Mouse (Mus musculus) left cerebral cortex, adult 18-20 months (tissue): Measurements from ENCODE around the gene Ear10. TPM values are rescaled to one million over a fixed set of nuclear protein-coding genes. Genes with fewer than 3 reads are reported as not detected.
"Not testable (repeated sequence)": the region's sequence is repeated elsewhere in the genome, so short reads cannot be mapped to it uniquely, and the experiment has no call there.

ENCODE experiments used
- DNase-seq, 2 experiments: peaks; one replicate each; pipeline ENCODE4 v3.0.0; 2021 to 2022; ENCODE audit warnings: low spot score in 2 of 2, mixed read lengths in 1 of 2
- long read RNA-seq, 2 experiments: library from polyadenylated mRNA; stranded (forward); transcript quantifications; one replicate each; pipeline ENCODE4 v2.0.0; 2021
- total RNA-seq, 2 experiments: library from RNA; stranded (reverse); gene quantifications; 2 replicates each; pipeline ENCODE4 v1.2.3; 2021

Gene Ear10
- total RNA-seq = not detected
- long read RNA-seq, experiment 1 = 0 reads
- long read RNA-seq, experiment 2 = 0 reads

DNA sequence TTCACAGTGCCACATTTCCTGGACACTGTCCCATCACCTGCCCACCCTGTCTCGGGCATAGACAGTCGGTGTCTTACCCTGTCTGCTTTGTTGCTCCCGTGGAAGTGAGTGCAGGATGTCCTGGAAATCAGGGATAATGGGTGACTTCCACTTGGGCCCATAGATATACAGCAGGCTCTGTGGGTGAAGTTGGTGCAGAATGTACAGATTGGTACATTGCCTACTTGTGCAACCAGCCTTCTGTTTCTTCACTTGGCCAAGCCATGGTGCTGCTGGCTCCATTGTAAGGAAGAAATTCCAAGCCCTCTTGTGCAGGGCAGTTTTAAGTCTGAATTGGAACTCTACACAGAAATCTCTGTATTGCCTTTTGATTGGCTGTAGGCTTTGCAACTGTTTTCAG is at the start of gene Ear10:
TSS of gene Ear10 (minus strand) at position 101 of the 400 bp plus-strand sequence.
- DNase-seq = not testable (repeated sequence)

DNA sequence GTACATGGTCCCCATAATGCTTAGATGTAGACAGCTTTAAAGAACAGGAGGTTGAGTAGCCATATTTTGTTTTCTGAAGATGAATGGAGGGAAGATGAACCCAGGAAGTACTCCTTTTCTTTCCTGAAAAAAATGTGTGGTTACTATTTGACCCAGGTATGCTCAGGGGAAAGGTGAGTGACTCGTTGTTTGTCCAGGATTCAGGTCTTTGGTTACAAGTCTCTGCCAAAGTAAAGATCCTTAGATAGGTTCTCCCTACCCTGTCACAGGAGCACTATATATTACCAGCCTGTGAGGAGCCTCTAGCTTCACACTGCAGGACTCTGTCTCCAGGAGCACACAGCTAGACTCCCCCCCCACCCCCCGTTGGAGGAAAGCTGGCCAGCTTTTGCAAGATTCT is 33.4 kb upstream of the Ear10 start, which contains the start of gene Ang5:
TSS of gene Ang5 (plus strand) at position 301 of the 400 bp plus-strand sequence.
- not testable (repeated sequence) for DNase-seq

DNA sequence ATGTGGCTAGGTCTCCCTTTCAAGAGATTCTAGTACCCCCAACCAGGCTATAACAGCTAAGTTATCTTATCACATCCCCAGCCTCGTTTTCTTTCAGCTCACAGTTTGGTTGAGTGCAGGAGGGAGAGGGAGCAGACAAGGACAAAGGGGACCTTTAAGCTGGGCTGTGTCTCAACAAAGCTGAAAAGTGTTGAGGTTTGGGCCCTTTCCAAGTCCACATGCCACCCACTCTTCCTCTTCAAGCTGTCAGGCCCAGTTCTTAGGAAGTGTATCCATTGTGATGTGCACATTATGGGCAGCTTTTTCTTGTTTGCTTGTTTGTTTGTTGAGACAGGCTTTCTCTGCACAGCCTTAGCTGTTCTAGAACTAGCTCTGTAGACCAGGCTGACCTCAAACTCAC is 31.7 kb upstream of the Ear10 start:
- DNase-seq = not testable (repeated sequence)

DNA sequence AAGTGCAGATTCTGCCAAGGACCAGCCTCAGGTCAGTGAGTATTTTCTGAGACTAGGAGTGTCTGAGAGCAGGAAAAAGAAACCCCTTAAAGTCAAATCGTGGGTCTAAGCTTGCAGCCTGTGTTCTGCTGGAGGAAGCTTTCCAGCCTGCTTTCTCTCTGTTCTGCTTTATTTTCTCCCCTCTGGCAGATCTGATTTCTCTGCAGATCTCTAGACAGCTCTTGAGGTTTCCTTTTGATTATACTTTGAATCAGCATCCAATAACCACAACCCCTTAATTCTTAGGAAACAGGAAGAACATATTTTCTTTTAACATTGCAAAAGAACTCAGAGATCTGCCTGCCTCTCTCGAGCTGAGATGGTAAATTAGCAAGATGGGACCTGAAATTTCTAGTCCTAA is 30.0 kb upstream of the Ear10 start:
- not testable (repeated sequence) for DNase-seq

DNA sequence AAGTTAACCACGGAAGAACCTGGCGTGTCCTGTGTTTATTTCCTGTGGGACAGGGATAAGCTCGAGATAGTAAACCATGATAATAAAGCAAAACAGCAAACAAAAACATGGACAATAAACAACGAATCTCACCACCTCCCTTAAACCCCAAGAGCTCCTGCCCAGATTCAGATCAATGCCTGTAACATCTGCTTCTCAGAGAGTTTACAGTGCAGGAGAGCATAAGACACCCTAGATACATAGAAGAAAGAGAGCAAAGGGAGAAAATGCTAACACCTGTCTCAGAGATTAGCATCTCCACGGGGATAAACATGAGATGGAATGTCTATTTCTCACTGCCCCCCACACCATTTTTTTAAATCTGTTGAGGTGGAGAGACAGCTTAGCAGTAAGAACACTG is 10.0 kb upstream of the Ear10 start:
- DNase-seq = not testable (repeated sequence)

DNA sequence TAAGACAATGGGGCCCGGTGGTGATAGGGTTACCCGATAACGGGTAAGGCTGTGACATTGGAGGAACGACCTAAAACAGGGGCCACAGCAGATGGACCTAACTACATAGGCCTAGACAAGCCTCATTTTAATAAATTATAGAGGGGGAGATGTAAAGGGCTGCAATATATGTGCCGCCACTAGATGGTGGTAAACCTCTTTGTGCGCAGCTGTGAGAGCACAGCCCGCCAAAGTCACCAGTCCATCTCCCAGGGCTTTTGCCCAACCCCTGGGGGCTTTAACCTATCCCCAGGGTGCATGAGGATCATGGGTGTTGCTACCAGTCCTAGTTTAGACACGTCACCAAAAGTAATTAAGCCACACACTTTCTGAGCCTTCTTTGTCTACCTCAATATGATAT is 9.6 kb upstream of the Ear10 start:
- peak; percentile 18 to 39 for DNase-seq

DNA sequence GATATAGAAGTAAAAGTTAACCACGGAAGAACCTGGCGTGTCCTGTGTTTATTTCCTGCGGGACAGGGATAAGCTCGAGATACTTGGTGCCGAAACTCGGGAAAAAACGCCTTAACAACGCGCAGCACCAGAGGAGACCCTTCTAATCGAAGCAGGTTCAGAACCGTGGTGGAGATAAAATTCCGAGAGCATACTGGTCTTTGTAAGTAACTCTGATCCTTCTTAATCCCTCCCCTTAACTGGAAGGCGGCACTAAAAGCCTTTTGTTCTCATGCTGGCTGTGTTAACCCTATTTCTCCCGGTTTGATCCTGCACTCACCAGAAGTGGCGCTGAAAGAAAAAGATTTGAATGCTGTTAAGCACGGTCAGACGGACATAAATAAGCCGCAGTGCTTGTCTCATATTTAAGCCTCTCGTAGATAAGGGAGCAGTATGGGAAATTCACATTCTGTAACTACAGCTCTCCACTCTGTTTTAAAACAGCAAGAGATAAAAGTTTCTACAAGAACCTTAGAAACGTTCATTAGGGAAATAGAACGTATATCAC is 2.1 kb upstream of the Ear10 start:
- DNase-seq = not testable (repeated sequence)

DNA sequence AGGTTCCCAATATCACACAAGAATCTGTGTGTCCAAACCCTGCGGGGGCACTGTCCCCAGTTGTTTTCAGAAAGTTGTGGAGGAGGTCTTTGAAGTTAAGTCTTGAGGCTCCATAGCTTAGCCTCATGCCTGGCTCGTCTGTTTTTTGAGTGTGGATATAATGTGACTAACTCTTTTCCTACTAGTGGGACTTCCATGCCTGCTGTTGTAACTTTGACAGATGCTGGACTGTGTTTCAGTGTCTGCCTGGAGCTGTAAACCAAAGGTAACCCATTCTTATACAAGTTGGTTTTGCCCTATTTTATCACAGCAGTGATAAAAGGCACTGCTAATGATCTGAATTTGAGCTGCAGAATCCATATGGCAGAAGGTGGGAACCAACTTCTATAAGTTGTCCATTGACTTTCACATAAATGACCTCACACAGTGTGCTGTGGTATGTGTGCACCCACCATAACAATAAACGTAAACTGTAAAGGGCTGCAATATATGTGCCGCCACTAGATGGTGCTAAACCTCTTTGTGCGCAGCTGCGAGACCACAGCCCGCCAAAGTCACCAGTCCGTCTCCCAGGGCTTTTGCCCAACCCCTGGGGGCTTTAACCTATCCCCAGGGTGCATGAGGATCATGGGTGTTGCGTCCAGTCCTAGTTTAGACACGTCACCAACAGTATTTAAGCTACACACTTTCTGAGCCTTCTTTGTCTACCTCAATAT is 1.5 kb upstream of the Ear10 start, which contains the start of gene Gm8113:
TSS of gene Gm8113 (plus strand) at position 703 of the 716 bp plus-strand sequence.
- DNase-seq = peak; percentile 37 to 55

DNA sequence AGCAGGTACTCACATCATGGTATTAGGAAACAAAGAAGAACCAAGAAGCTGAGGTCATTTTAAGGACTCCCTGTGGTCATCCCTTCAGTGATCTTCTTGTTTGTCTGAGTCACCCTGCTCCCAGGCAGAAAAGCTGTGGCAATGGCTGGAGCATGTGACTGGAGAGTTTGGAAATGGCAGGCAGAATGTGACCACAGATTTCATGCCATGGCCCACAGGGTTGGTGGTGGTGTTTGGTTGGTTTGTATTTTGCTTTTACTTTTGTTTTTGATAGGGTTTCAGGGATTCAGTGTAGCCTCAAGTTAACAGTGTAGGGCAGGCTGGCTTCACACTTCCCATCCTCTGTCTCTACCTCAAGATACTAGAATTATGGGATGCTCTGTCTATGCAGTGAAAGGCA is 5.1 kb downstream of the Ear10 start:
- not testable (repeated sequence) for DNase-seq

DNA sequence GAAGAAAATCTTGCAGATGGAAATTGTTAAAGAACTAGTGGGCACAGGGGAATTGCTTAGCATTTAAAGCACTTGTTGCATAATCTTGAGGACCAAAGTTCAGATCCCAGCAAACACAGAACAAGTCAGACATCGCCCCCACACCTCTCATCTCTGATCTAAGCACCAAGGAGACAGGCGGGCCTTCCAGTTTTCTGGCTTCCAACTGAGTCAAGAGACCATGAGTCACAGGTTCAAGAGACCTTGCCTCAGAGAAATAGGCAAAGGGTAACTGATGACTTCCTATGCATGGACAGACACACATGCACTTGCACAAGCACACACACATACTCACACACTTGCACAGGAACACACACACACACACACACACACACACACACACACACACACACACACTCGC is 24.8 kb downstream of the Ear10 start:
- not testable (repeated sequence) for DNase-seq

DNA sequence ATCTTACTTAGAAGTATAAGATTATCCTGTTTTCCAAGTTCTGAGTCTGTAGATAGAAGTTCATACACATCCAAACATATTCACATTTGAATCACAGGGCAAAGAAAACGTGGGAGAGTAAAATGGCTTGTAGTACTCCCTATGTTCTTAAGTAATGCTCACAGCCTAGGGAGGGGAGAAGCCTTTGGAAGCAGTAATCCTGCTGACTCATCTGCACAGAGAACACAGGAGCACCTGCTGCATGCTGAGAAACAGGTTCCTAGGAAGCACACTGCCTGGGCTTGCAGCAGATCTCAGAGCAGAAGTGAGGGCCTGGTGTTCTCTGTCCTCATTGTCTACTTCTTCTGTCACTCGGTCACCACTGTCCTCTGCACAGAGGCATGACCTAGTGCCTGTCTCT is 28.0 kb downstream of the Ear10 start:
- DNase-seq = not testable (repeated sequence)

DNA sequence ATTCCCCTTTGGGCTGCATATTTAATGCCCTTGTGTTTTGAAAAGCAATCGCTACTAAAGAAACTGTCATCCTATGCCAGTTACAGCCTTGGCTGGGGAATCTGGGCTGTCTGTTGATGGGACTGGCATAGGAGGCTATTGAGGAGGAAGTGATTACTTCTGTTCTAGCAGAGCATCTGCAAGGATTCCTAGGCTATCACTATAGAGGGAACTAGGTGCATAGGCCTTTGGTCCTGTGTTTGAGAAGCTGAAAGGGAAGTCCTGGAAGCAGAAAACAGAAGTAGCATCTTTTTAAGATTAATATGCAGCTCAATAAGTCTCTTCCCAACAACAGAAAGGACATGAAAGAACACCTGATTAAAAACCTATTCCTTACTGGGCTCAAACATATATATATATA is 32.1 kb downstream of the Ear10 start:
- DNase-seq = not testable (repeated sequence)

DNA sequence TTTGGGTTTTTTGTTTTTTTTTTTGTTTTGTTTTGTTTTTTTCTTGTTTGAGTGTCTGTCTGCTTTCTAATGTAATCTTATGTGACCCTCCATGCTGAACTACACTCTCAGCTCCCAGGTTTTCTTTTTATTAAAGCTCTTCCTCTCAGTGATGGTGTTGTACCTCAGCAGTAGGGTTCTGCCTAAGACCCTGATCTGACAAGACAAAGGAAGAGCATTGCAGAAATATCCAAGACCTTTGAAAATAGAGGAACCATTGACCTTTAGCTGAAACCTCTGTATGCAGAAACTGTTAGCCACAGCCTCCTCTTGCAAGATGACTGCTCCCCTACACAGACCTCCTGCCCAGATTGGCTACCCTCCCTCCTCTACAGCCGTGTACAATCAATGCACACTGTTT is 37.1 kb downstream of the Ear10 start:
- DNase-seq = not testable (repeated sequence)

DNA sequence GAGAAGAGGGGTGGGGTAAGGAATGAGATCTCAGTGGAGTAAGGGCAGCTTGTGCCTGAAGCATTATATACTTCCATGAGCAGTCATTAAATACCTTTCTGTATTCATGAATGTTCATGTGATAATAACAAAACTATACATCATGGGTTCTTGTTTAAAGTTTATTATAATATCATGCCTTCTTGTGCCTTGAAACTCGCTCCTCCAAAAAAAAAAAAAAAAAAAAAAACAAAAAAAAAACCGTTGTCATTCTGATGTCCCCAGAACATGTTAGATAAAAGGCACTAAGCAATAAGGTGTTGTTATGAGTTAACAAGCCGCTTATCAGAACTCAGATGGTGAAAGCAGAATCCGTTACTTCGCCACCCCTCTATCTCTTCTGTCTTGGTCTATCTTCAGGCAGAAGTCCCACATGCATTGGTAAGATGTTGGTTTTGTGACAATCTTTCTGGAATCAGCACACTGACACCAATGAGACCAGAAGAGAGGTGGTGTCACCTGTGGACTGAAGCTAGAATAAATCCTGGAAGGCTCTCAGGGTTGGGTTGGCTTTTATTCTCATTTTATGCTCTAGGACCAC is 43.3 kb downstream of the Ear10 start:
- DNase-seq = not testable (repeated sequence)

DNA sequence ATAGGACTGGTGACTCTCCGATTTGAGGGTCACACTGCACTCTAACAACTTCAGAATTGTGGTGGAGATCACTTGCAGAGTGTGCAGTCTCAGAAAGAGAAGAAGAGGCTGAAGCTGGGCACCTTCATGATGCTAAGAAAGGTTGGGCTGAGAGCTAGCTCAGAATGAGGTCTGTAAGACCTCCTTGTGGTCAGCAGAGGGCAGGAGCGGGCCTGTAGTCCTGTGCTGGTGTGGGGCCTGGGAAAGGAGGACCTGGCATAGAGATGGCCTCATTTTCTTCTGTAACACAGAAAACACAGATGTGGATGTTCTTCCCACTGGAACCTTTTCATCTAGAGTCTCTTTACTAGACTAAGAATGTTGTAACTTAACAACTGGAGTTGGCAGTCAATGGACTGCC is 45.6 kb downstream of the Ear10 start:
- DNase-seq = not testable (repeated sequence)

DNA sequence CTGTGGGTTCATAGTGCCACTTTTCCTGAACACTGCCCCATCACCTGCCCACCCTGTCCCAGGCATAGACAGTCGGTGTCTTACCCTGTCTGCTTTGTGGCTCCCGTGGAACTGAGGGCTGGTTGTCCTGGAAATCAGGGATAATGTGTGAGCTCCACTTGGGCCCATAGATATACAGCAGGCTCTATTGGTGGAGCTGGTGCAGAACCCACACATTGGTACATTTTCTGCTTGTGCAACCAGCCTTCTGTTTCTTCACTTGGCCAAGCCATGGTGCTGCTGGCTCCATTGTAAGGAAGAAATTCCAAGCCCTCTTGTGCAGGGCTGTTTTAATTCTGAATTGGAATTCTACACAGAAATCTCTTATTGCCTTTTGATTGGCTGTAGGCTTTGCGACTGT is 47.9 kb downstream of the Ear10 start, which contains the start of gene Ear1:
TSS of gene Ear1 (minus strand) at position 101 of the 400 bp plus-strand sequence.
- not testable (repeated sequence) for DNase-seq

DNA sequence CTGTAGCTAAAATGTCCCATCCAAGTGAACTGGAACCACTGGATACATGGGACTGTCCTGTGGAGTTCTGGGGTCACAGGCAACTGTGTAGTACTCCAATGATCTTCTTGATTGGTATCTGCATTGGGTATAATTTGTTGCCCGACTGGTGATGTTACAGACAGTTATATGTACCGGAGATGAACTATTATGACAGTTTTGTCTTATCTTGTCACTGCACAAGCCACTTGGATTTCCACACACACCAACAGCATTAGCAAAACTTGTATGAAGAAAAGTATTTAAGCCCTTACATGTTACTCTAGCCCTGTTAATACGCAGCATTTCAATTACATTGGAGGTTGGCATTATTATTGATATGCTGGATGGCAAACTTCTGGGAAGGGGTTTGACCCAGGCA is 48.5 kb downstream of the Ear10 start:
- not testable (repeated sequence) for DNase-seq

Other genes with a start within 250 kb of the Ear10 start
- gene Gm8165, start 246.4 kb downstream of the Ear10 start, total RNA-seq = not detected
- gene Gm7324, start 225.7 kb downstream of the Ear10 start, total RNA-seq = 1 to 10 TPM; 1.2 to 1.6 TPM
- gene Gm16506, start 196.1 kb downstream of the Ear10 start, total RNA-seq = not detected
- not detected for gene Gm6526, start 175.7 kb downstream of the Ear10 start, total RNA-seq
- not detected for gene Gm8180, start 138.8 kb downstream of the Ear10 start, total RNA-seq
- gene Ear1, start 48.0 kb downstream of the Ear10 start, total RNA-seq = not detected
- gene Gm8113, start 1.8 kb upstream of the Ear10 start, total RNA-seq = not detected
- gene Ang5, start 33.5 kb upstream of the Ear10 start, total RNA-seq = not detected
- not detected for gene Ang6, start 78.7 kb upstream of the Ear10 start, total RNA-seq
- not detected for gene Ear2, start 179.1 kb upstream of the Ear10 start, total RNA-seq
- not detected for gene Gm3327, start 200.3 kb upstream of the Ear10 start, total RNA-seq